Mouse (Mus musculus) kidney, postnatal 0 days (tissue): ENCODE measurements at regions not wholly inside any gene's neighbourhood (a gene's known extent, or its start where the extent isn't known, plus 50 kb on each side); places are given as distances from the start of the nearest gene placed in this dataset.

Source experiments
- ATAC-seq: fragments of 200-750 bp; cut with Nextera tagmentation; replicated peaks from 2 replicates; pipeline ENCODE4 v1.8.0; 2017; ENCODE audit warnings: low read depth, moderate number of reproducible peaks, moderate TSS enrichment, moderate library complexity; ENCODE audit not compliant: low FRiP score
- DNase-seq: peaks from one replicate; pipeline ENCODE4 v3.0.0-alpha.2; 2016; ENCODE audit warnings: low spot score
- H3K27ac ChIP-seq: fragments of 300-500 bp; sonication (generic); 2 replicates; pipeline ENCODE4 v1.5.1; 2014; ENCODE audit warnings: mild to moderate bottlenecking
- H3K27me3 ChIP-seq: fragments of 300-500 bp; sonication (generic); 2 replicates; pipeline ENCODE4 v1.6.1; 2014; ENCODE audit warnings: low read length, mixed read lengths; ENCODE audit not compliant: insufficient read depth
- H3K36me3 ChIP-seq: fragments of 300-500 bp; sonication (generic); 2 replicates; pipeline ENCODE4 v1.6.1; 2014; ENCODE audit warnings: low read length, mixed read lengths; ENCODE audit not compliant: insufficient read depth
- H3K4me1 ChIP-seq: fragments of 300-500 bp; sonication (generic); replicated peaks from 2 replicates; pipeline ENCODE4 v1.6.1; 2014; ENCODE audit warnings: antibody characterized with exemption, low read length, mixed read lengths; ENCODE audit not compliant: insufficient read depth
- H3K4me2 ChIP-seq: fragments of 300-500 bp; sonication (generic); 2 replicates; pipeline ENCODE4 v1.6.1; 2014; ENCODE audit warnings: mild to moderate bottlenecking, low read length, moderate library complexity, mixed read lengths
- H3K4me3 ChIP-seq: fragments of 300-500 bp; sonication (generic); replicated peaks from 2 replicates; pipeline ENCODE4 v1.5.1; 2014; ENCODE audit warnings: low read depth, low read length
- H3K9ac ChIP-seq: fragments of 300-500 bp; sonication (generic); 2 replicates; pipeline ENCODE4 v1.6.1; 2014; ENCODE audit warnings: low read depth, low read length
- H3K9me3 ChIP-seq: fragments of 300-500 bp; sonication (generic); replicated peaks from 2 replicates; pipeline ENCODE4 v1.6.1; 2016; ENCODE audit warnings: low read length, inconsistent platforms, mixed read lengths
- CTCF ChIP-seq: IDR thresholded peaks from 2 replicates; pipeline ENCODE4 v1.5.1; 2016; ENCODE audit warnings: antibody characterized with exemption, low read depth, mild to moderate bottlenecking, moderate library complexity
- WGBS: fragments of 180-500 bp; shearing (Covaris S2); extraction: QIAGEN DNeasy Blood & Tissue Kit; methylation state at CpG from one replicate; pipeline ENCODE4 v1.1.7; 2014; 5-methylcytosine and 5-hydroxymethylcytosine counted together

DNA sequence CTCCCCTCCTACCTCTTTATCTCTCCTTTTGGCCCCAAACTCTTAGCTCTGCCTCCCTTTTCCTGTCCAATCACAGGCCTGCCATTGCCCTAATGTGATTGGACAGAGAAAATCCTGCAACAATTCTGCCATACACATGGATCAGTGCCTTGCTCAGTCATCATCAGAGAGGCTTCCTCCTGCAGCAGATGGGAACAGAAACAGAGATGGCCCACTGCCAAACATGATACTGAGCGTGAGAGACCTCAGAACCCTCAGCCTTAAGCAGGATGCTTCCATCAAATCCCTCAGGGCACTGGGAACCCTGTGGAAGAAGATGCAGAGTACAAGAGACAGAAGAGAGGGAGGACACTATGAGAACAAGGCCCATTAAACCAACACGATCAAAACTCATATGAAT lies 62.8 kb upstream of the Cacna2d3 start:
- Histone ChIP-seq H3K4me1 (no peaks in the 10 kb centered on the region), H3K9me3 (no peaks in the 10 kb centered on the region), H3K27ac (no peak overlapping the region), H3K27me3 (no peaks in the 10 kb centered on the region), H3K4me2 (no peak overlapping the region), H3K36me3 (no peaks in the 10 kb centered on the region), H3K9ac (no peak overlapping the region), H3K4me3 (no peak overlapping the region)
- no peak for TF ChIP-seq CTCF
- DNase-seq (no peak), ATAC-seq (no peak)
- 73% methylated on average over 2 of the region's 2 CpGs for WGBS

- 70% methylated on average over 3 of the region's 3 CpGs for WGBS
- no peak for ATAC-seq
- Histone ChIP-seq H3K27ac (no peak overlapping the region), H3K4me3 (no peak overlapping the region), H3K4me1 (no peaks in the 10 kb centered on the region), H3K4me2 (no peak overlapping the region), H3K9ac (no peak overlapping the region), H3K36me3 (no peaks in the 10 kb centered on the region), H3K27me3 (no peaks in the 10 kb centered on the region), H3K9me3 (no peaks in the 10 kb centered on the region)
- no peak for DNase-seq
- TF ChIP-seq CTCF: no peak
Measured at GRCm38 (mm10) chr14:29786431-29786830, 64.8 kb upstream of the Cacna2d3 start.

GRCm38 (mm10) chr14:29787796-29788195 lies 66.1 kb upstream of the Cacna2d3 start:
- no peak for ATAC-seq
- Histone ChIP-seq H3K4me3 (no peak overlapping the region), H3K27ac (no peak overlapping the region), H3K27me3 (no peaks in the 10 kb centered on the region), H3K4me2 (no peak overlapping the region), H3K9me3 (no peaks in the 10 kb centered on the region), H3K9ac (no peak overlapping the region), H3K36me3 (no peaks in the 10 kb centered on the region), H3K4me1 (no peaks in the 10 kb centered on the region)
- 83% methylated on average over 7 of the region's 7 CpGs for WGBS
- DNase-seq: no peak
- TF ChIP-seq CTCF: no peak

DNA sequence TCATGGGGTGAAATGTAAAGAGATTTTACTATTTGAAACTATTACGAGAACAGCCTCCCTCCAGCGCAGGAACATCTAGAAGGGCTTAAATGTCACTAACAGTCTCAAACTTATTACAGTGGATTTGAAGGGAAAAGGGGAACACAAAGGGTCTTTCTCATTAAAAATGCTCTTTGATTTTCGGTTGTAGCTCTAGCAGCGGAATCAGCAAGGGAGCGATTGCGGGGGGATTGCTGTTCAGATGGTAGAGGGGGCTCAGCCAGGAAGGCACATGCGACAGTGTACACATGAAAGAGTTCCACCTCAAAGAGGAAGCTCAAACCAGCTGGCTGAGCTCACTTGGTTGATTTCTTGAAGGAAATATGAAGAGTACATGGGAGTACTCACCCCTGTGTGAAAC lies 66.7 kb upstream of the Cacna2d3 start:
- Histone ChIP-seq H3K27me3 (no peaks in the 10 kb centered on the region), H3K36me3 (no peaks in the 10 kb centered on the region), H3K4me1 (no peaks in the 10 kb centered on the region), H3K9ac (no peak overlapping the region), H3K4me3 (no peak overlapping the region), H3K4me2 (no peak overlapping the region), H3K9me3 (no peaks in the 10 kb centered on the region), H3K27ac (no peak overlapping the region)
- 86% methylated on average over 7 of the region's 7 CpGs for WGBS
- no peak for ATAC-seq
- no peak for DNase-seq
- no peak for TF ChIP-seq CTCF

- Histone ChIP-seq H3K27me3 (no peaks in the 10 kb centered on the region), H3K9ac (no peak overlapping the region), H3K4me1 (no peaks in the 10 kb centered on the region), H3K36me3 (no peaks in the 10 kb centered on the region), H3K27ac (no peak overlapping the region), H3K9me3 (no peaks in the 10 kb centered on the region), H3K4me2 (no peak overlapping the region), H3K4me3 (no peak overlapping the region)
- WGBS: 48% methylated on average over 2 of the region's 2 CpGs
- DNase-seq (no peak), ATAC-seq (no peak)
- TF ChIP-seq CTCF: no peak
Measured at GRCm38 (mm10) chr14:29795325-29795724, 73.7 kb upstream of the Cacna2d3 start.

DNA sequence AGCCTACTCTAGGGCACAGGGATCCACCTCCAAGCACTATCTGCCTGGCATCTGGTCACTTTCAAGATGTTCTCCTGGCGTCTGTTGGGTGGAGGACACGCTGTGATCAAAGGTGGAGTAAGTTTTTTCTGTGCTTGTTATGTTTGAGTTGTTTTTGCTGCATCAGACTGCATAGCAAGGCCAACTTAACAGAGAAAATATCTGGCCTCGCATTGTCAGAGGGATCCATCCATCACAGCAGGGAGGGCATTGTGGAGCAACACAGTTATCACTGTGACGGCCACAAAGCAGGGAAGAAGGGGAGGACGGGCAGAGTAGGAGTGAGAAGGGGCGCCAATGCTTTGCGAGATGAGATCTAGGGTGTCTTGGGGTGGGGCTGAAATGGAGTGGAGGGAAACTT lies 74.7 kb upstream of the Cacna2d3 start:
- Histone ChIP-seq H3K9ac (no peak overlapping the region), H3K27ac (no peak overlapping the region), H3K27me3 (no peaks in the 10 kb centered on the region), H3K9me3 (no peaks in the 10 kb centered on the region), H3K4me3 (no peak overlapping the region), H3K4me1 (no peaks in the 10 kb centered on the region), H3K4me2 (no peak overlapping the region), H3K36me3 (no peaks in the 10 kb centered on the region)
- no peak for ATAC-seq
- no peak for TF ChIP-seq CTCF
- WGBS: 67% methylated on average over 7 of the region's 7 CpGs
- DNase-seq: no peak

DNA sequence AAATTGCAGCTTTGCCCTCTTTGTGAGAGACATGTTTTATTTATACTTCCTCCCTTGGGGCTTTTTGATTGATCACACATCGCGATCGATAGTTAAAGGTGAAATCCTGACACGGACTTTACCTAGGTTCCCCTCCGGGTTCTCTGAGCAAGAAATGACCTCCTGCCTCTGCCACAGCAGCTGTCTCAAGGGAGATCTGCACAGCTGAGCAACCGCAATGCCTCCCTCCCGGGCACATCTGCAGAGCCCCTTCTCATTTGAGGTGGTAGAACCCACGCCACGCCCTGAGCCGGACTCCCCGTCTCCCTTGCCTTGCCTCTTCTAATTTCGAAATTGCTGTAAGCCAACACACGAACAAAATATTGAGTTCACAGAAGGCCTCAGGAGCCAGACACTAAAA lies 78.2 kb upstream of the Cacna2d3 start:
- 73% methylated on average over 13 of the region's 13 CpGs for WGBS
- no peak for ATAC-seq
- no peak overlapping the region for H3K4me3 ChIP-seq

More for the DNA sequence above, 78.2 kb upstream of the Cacna2d3 start:
- no peak for TF ChIP-seq CTCF
- no peak overlapping the region for H3K9ac ChIP-seq
- no peaks in the 10 kb centered on the region for H3K27me3 ChIP-seq
- H3K36me3 ChIP-seq: no peaks in the 10 kb centered on the region
- no peak overlapping the region for H3K27ac ChIP-seq
- H3K4me2 ChIP-seq: no peak overlapping the region
- no peaks in the 10 kb centered on the region for H3K9me3 ChIP-seq
- H3K4me1 ChIP-seq: no peaks in the 10 kb centered on the region
- DNase-seq: no peak
